In genomic region chr9:123925101-123925946, GRCm38 (mm10) we compare ENCODE assay signal across 8 mouse cellular contexts. TPM values are rescaled to one million over a fixed set of nuclear protein-coding genes. Genes with fewer than 3 reads are reported as not detected.
DNase-seq lines count a peak whose midpoint lies in the region; ATAC-seq lines count a peak whose summit lies in the region.

No protein-coding gene starts in this region.

- peaks cover 3% of the 10 kb centered on the region; the same call in 1 of the 2 replicates for H3K9me3 ChIP-seq in forebrain, embryonic 11.5 days (ENCODE audit: control insufficient read depth, low read length)
- no peaks in the 10 kb centered on the region for H3K9me3 ChIP-seq in heart, embryonic 15.5 days (replicated peaks)
- no peaks in the 10 kb centered on the region; the same call in 1 of the 2 replicates for H3K9me3 ChIP-seq in liver, embryonic 15.5 days (replicated peaks)
- no peaks in the 10 kb centered on the region for H3K9me3 ChIP-seq in stomach, embryonic 16.5 days (replicated peaks; ENCODE audit: control insufficient read depth, low read length)

- H3K27me3 ChIP-seq in forebrain, embryonic 11.5 days (ENCODE audit: control insufficient read depth, insufficient read depth, low read length), result no peaks in the 10 kb centered on the region
- H3K27me3 ChIP-seq in heart, embryonic 15.5 days, result 0 out of 2 replicates have a peak, but pooled peaks cover 7% of the 10 kb centered on the region
- H3K27me3 ChIP-seq in liver, embryonic 15.5 days, result no peaks in the 10 kb centered on the region
- no peaks in the 10 kb centered on the region for H3K27me3 ChIP-seq in stomach, embryonic 16.5 days (ENCODE audit: control insufficient read depth, insufficient read depth, low read length)

- DNase-seq in forebrain, embryonic 11.5 days (ENCODE audit: low spot score), result peak; percentile 90
- peak; percentile 90 for DNase-seq in kidney, postnatal 14 days
- DNase-seq in neural tube, embryonic 10.5 days (ENCODE audit: extremely low spot score, low spot score), result peak; percentile 86

- 5% methylated on average over 44 of the region's 44 CpGs for WGBS in forebrain, embryonic 11.5 days
- WGBS in heart, embryonic 15.5 days, result 4% methylated on average over 44 of the region's 44 CpGs
- 3% methylated on average over 44 of the region's 44 CpGs for WGBS in liver, embryonic 15.5 days (ENCODE audit: insufficient replicate concordance)
- 6% methylated on average over 38 of the region's 44 CpGs for WGBS in stomach, embryonic 16.5 days

- peak; percentile 40 for ATAC-seq in CD4-positive, CD25-positive, alpha-beta regulatory T cell, adult 4 months
- ATAC-seq in forebrain, embryonic 11.5 days (replicated peaks; ENCODE audit: low FRiP score), result peak; percentile 88
- ATAC-seq in heart, embryonic 15.5 days (replicated peaks; ENCODE audit: insufficient number of reproducible peaks, insufficient read depth, low FRiP score, low read depth), result peak; percentile 74
- peak; percentile 59 for ATAC-seq in liver, embryonic 15.5 days (ENCODE audit: insufficient read depth)
- ATAC-seq in stomach, embryonic 16.5 days (ENCODE audit: insufficient read depth, low FRiP score), result peak; percentile 79

- H3K9ac ChIP-seq in forebrain, embryonic 11.5 days (ENCODE audit: low read length), result peak overlapping the region; percentile 76
- H3K9ac ChIP-seq in heart, embryonic 15.5 days, result peak overlapping the region; percentile 70
- H3K9ac ChIP-seq in liver, embryonic 15.5 days, result peak overlapping the region; percentile 70
- peak overlapping the region; percentile 82 for H3K9ac ChIP-seq in stomach, embryonic 16.5 days (ENCODE audit: low read length)

- H3K4me2 ChIP-seq in forebrain, embryonic 11.5 days (ENCODE audit: low read depth, low read length, severe bottlenecking), result peak overlapping the region; percentile 78
- H3K4me2 ChIP-seq in heart, embryonic 15.5 days, result peak overlapping the region; percentile 93
- H3K4me2 ChIP-seq in liver, embryonic 15.5 days, result peak overlapping the region; percentile 99
- H3K4me2 ChIP-seq in stomach, embryonic 16.5 days (ENCODE audit: low read depth, low read length), result peak overlapping the region; percentile 79

- H3K4me3 ChIP-seq in brown adipose tissue, adult 24 weeks (ENCODE audit: insufficient read depth, low read depth, low read length), result peak overlapping the region; percentile 81
- peak overlapping the region; percentile 53 for H3K4me3 ChIP-seq in forebrain, embryonic 11.5 days (ENCODE audit: low read depth, low read length)
- H3K4me3 ChIP-seq in heart, embryonic 15.5 days, result peak overlapping the region; percentile 70
- H3K4me3 ChIP-seq in liver, embryonic 15.5 days (replicated peaks), result peak overlapping the region; percentile 69
- peak overlapping the region; percentile 63 for H3K4me3 ChIP-seq in stomach, embryonic 16.5 days (replicated peaks; ENCODE audit: low read length)

- no peaks in the 10 kb centered on the region for H3K36me3 ChIP-seq in forebrain, embryonic 11.5 days (ENCODE audit: control insufficient read depth, insufficient read depth, low read length)
- no peaks in the 10 kb centered on the region for H3K36me3 ChIP-seq in heart, embryonic 15.5 days
- no peaks in the 10 kb centered on the region for H3K36me3 ChIP-seq in liver, embryonic 15.5 days (replicated peaks)
- no peaks in the 10 kb centered on the region for H3K36me3 ChIP-seq in stomach, embryonic 16.5 days (ENCODE audit: control insufficient read depth, insufficient read depth, low read length)

- peak overlapping the region; percentile 93 for H3K27ac ChIP-seq in brown adipose tissue, adult 24 weeks (replicated peaks; ENCODE audit: low read depth, low read length)
- H3K27ac ChIP-seq in forebrain, embryonic 11.5 days (ENCODE audit: low read depth, low read length), result peak overlapping the region; percentile 86
- H3K27ac ChIP-seq in heart, embryonic 15.5 days, result peak overlapping the region; percentile 96
- H3K27ac ChIP-seq in liver, embryonic 15.5 days (replicated peaks), result peak overlapping the region; percentile 96
- H3K27ac ChIP-seq in stomach, embryonic 16.5 days (ENCODE audit: low read length), result peak overlapping the region; percentile 96

- H3K4me1 ChIP-seq in brown adipose tissue, adult 24 weeks (ENCODE audit: control insufficient read depth, insufficient read depth, insufficient read length, low read length), result peaks cover 14% of the 10 kb centered on the region; the same call in 1 of the 2 replicates
- H3K4me1 ChIP-seq in forebrain, embryonic 11.5 days (replicated peaks; ENCODE audit: control insufficient read depth, insufficient read depth, low read length), result 0 out of 2 replicates have a peak, but pooled peaks cover 2% of the 10 kb centered on the region
- H3K4me1 ChIP-seq in heart, embryonic 15.5 days (replicated peaks), result peaks cover 15% of the 10 kb centered on the region
- peaks cover 63% of the 10 kb centered on the region for H3K4me1 ChIP-seq in liver, embryonic 15.5 days (replicated peaks)
- peaks cover 7% of the 10 kb centered on the region for H3K4me1 ChIP-seq in stomach, embryonic 16.5 days (ENCODE audit: control insufficient read depth, insufficient read depth, low read length)

RNA-seq across cellular contexts. Expression of gene Ccr1, which starts 43.2 kb away (rescaled TPM):
- under 1 TPM; 0.89 to 0.98 TPM for polyA plus RNA-seq in CD4-positive, CD25-positive, alpha-beta regulatory T cell, adult 4 months (2017; shearing (Covaris generic))
- 0.54 and 0.59 TPM in 2 replicates for polyA plus RNA-seq in brown adipose tissue, adult 24 weeks (2012; ENCODE audit: insufficient read depth, insufficient read length, missing spikeins)
- polyA plus RNA-seq in forebrain, embryonic 11.5 days (2014; fragmentation: Nextera tagmentation; extraction: Ambion mirVana), result 0.60 TPM in 2 replicates
- 1.9 TPM in 2 replicates for polyA plus RNA-seq in heart, embryonic 15.5 days (2015; fragmentation: Nextera tagmentation; extraction: Ambion mirVana)
- 3.2 and 3.3 TPM in 2 replicates for polyA plus RNA-seq in liver, embryonic 15.5 days (2015; fragmentation: Nextera tagmentation; extraction: Ambion mirVana)
- 4.3 and 5.0 TPM in 2 replicates for polyA plus RNA-seq in stomach, embryonic 16.5 days (2015; fragmentation: Nextera tagmentation; extraction: Ambion mirVana)

RNA-seq across cellular contexts. Expression of gene Ccr1l1, which starts 52.9 kb away (rescaled TPM):
- polyA plus RNA-seq in CD4-positive, CD25-positive, alpha-beta regulatory T cell, adult 4 months (2017; shearing (Covaris generic)), result not detected
- not detected in 2 replicates for polyA plus RNA-seq in brown adipose tissue, adult 24 weeks (2012; ENCODE audit: insufficient read depth, insufficient read length, missing spikeins)
- polyA plus RNA-seq in forebrain, embryonic 11.5 days (2014; fragmentation: Nextera tagmentation; extraction: Ambion mirVana), result not detected in 2 replicates
- polyA plus RNA-seq in heart, embryonic 15.5 days (2015; fragmentation: Nextera tagmentation; extraction: Ambion mirVana), result not detected in 2 replicates
- not detected in 2 replicates for polyA plus RNA-seq in liver, embryonic 15.5 days (2015; fragmentation: Nextera tagmentation; extraction: Ambion mirVana)
- polyA plus RNA-seq in stomach, embryonic 16.5 days (2015; fragmentation: Nextera tagmentation; extraction: Ambion mirVana), result not detected in 2 replicates

Comparison
In these comparisons a context has a peak if more than half of its experiments do, and no peak if none do; other contexts are left out.
1. Peak in every context shown above with its lines: DNase-seq, ATAC-seq, H3K4me3 ChIP-seq and H3K27ac ChIP-seq.